Mouse (Mus musculus) embryonic facial prominence, embryonic 11.5 days (tissue): ENCODE results near the gene Gm14214. TPM values are rescaled to one million over a fixed set of nuclear protein-coding genes. Genes with fewer than 3 reads are reported as not detected.

Experiments used
- ATAC-seq: fragments of 200-750 bp; cut with Nextera tagmentation; replicated peaks from 2 replicates; pipeline ENCODE4 v1.8.0; 2017; ENCODE audit warnings: low read depth; ENCODE audit not compliant: insufficient number of reproducible peaks, low FRiP score, low TSS enrichment
- DNase-seq: peaks from one replicate; pipeline ENCODE4 v3.0.0-alpha.2; 2015; ENCODE audit warnings: low spot score
- H3K27ac ChIP-seq: fragments of 300-500 bp; sonication (generic); replicated peaks from 2 replicates; pipeline ENCODE4 v1.5.1; 2014; ENCODE audit warnings: mild to moderate bottlenecking, low read depth, low read length, control low read depth
- H3K27me3 ChIP-seq: fragments of 300-500 bp; sonication (generic); 2 replicates; pipeline ENCODE4 v1.6.1; 2014; ENCODE audit warnings: mild to moderate bottlenecking, low read length, moderate library complexity, mixed read lengths; ENCODE audit not compliant: control insufficient read depth, insufficient read depth
- H3K36me3 ChIP-seq: fragments of 300-500 bp; sonication (generic); replicated peaks from 2 replicates; pipeline ENCODE4 v1.6.1; 2014; ENCODE audit warnings: low read depth, mild to moderate bottlenecking, low read length, moderate library complexity, mixed read lengths; ENCODE audit not compliant: control insufficient read depth, insufficient read depth
- H3K4me1 ChIP-seq: fragments of 300-500 bp; sonication (generic); 2 replicates; pipeline ENCODE4 v1.6.1; 2014; ENCODE audit warnings: low read length, mixed read lengths; ENCODE audit not compliant: control insufficient read depth, insufficient read depth
- H3K4me2 ChIP-seq: fragments of 300-500 bp; sonication (generic); 2 replicates; pipeline ENCODE4 v1.6.1; 2014; ENCODE audit warnings: low read depth, mild to moderate bottlenecking, control low read depth, low read length, moderate library complexity
- H3K4me3 ChIP-seq: fragments of 300-500 bp; sonication (generic); 2 replicates; pipeline ENCODE4 v1.5.1; 2014; ENCODE audit warnings: low read depth, low read length, control low read depth
- H3K9ac ChIP-seq: fragments of 300-500 bp; sonication (generic); replicated peaks from 2 replicates; pipeline ENCODE4 v1.6.1; 2014; ENCODE audit warnings: mild to moderate bottlenecking, control low read depth, low read length
- H3K9me3 ChIP-seq: fragments of 300-500 bp; sonication (generic); replicated peaks from 2 replicates; pipeline ENCODE4 v1.6.1; 2016; ENCODE audit warnings: mild to moderate bottlenecking, low read length, inconsistent platforms, mixed read lengths; ENCODE audit not compliant: control insufficient read depth
- WGBS: fragments of 180-500 bp; shearing (Covaris S2); extraction: QIAGEN DNeasy Blood & Tissue Kit; methylation state at CpG from one replicate; pipeline ENCODE4 v1.1.7; 2014; 5-methylcytosine and 5-hydroxymethylcytosine counted together
- polyA plus RNA-seq: library from polyadenylated mRNA; unstranded; fragments of >200 nt; fragmentation: Nextera tagmentation; extraction: Ambion mirVana; gene quantifications from 2 replicates; pipeline ENCODE4 v1.2.1, GENCODE M21; 2014

Gene Gm14214
- not detected in 2 replicates for polyA plus RNA-seq

DNA sequence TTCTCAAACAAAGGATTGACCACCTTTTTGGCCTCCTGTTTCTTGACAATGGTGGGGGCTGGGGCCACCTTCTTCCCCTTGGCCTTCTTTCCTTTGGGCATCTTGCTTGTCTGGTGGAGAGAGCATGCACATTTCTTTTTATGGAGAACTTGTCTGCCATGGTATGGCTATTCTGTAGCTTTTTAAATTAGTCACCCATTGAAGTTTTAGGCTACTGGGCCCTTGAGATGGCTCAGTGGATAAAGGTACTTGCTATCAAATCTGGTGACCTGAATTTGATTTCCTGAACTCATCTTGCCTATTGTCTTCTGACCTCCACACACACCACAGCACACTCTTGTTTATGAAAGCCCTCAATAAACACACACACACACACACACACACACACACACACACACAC is at the start of gene Gm14214:
Gene Gm14214 (minus strand): TSS at position 101 of the 400 bp plus-strand sequence.
- DNase-seq (no peak), ATAC-seq (no peak)
- no peaks in the 10 kb centered on the region for H3K4me1 ChIP-seq
- no peak within 1 kb of the TSS for H3K9ac ChIP-seq
- H3K4me2 ChIP-seq, result no peak within 1 kb of the TSS
- no peak within 1 kb of the TSS for H3K4me3 ChIP-seq
- H3K36me3 ChIP-seq, result no peaks in the 10 kb centered on the region
- H3K27me3 ChIP-seq, result no peaks in the 10 kb centered on the region
- H3K27ac ChIP-seq, result no peak within 1 kb of the TSS
- no peaks in the 10 kb centered on the region for H3K9me3 ChIP-seq

DNA sequence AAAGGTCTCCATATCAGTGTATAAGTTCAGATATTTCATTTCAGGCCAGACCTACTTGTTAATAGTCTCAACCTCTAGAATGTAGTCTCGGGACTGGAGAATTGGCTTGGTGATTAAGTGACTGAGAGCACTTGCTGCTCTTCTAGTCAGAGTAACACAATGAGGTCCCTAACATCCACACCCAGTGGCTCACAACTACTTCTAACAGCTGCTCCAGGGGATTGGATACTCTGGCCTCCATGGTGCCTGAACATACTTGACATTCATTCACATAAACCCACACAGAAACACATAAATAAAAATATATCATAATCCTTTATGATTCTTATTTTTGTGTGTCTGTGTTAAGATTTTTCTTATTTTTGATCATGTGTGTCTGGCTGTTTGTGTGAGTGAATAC is 48.8 kb upstream of the Gm14214 start:
- no peak overlapping the region for H3K4me3 ChIP-seq
- no peaks in the 10 kb centered on the region for H3K4me1 ChIP-seq
- ATAC-seq (no peak), DNase-seq (no peak)
- H3K9ac ChIP-seq, result no peak overlapping the region
- H3K27ac ChIP-seq, result no peak overlapping the region
- H3K27me3 ChIP-seq, result no peaks in the 10 kb centered on the region
- H3K9me3 ChIP-seq, result no peaks in the 10 kb centered on the region
- 89% methylated on average over 1 of the region's 1 CpGs for WGBS
- H3K4me2 ChIP-seq, result no peak overlapping the region
- no peaks in the 10 kb centered on the region for H3K36me3 ChIP-seq

DNA sequence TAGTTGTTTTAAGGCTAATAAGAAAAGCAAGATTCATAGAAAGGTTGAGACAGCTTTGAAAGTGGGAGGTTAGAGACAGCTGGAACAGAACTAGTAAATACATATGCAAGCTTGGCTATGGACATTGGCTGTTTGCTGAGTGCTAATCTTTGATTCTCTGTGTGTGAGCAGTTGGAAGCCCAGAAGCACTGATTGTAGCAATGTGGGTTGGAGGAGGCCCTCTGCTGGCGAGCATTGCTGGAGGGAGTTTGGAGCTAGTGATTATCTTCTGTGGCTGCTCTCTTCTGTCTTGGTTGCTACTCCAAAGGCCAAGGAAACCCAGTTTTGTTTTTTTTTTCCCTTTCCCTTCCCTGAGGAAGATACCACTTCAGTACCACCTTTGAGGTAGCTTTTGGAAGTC is 48.0 kb upstream of the Gm14214 start:
- H3K4me3 ChIP-seq, result no peak overlapping the region
- 30% methylated on average over 1 of the region's 1 CpGs for WGBS
- no peak for ATAC-seq

GRCm38 (mm10) chr2:154817089-154817488 is 47.3 kb upstream of the Gm14214 start:
- no peak overlapping the region for H3K9ac ChIP-seq
- no peak for ATAC-seq
- DNase-seq, result no peak
- H3K27me3 ChIP-seq, result no peaks in the 10 kb centered on the region
- H3K4me2 ChIP-seq, result no peak overlapping the region
- H3K36me3 ChIP-seq, result no peaks in the 10 kb centered on the region
- H3K4me3 ChIP-seq, result no peak overlapping the region
- no peak overlapping the region for H3K27ac ChIP-seq
- WGBS, result 46% methylated on average over 3 of the region's 3 CpGs
- no peaks in the 10 kb centered on the region for H3K4me1 ChIP-seq
- H3K9me3 ChIP-seq, result no peaks in the 10 kb centered on the region

More for the DNA sequence above, 48.0 kb upstream of the Gm14214 start:
- H3K27me3 ChIP-seq, result no peaks in the 10 kb centered on the region
- no peaks in the 10 kb centered on the region for H3K9me3 ChIP-seq
- H3K4me2 ChIP-seq, result no peak overlapping the region
- H3K4me1 ChIP-seq, result no peaks in the 10 kb centered on the region
- H3K27ac ChIP-seq, result no peak overlapping the region
- H3K36me3 ChIP-seq, result no peaks in the 10 kb centered on the region
- H3K9ac ChIP-seq, result no peak overlapping the region
- DNase-seq, result no peak

DNA sequence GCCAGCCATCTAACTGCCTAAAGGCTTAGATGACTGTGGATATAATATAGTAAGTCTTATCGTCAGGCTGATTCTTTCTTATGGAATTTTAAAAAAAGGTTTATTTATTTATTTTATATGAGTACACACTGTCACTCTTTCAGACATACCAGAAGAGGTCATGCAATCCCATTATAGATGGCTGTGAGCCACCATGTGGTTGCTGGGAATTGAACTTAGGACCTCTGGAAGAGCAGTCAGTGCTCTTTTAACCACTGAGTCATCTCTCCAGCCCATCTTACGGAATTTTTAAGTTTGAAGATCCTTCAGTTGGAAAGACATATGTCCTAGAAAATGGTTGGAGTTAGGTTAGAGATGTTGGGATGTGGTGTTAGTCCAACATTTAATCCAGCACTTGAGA is 43.6 kb upstream of the Gm14214 start:
- ATAC-seq, result no peak
- H3K36me3 ChIP-seq, result no peaks in the 10 kb centered on the region
- no peak overlapping the region for H3K27ac ChIP-seq
- H3K27me3 ChIP-seq, result no peaks in the 10 kb centered on the region
- no peak overlapping the region for H3K4me3 ChIP-seq
- WGBS, result 88% methylated on average over 2 of the region's 2 CpGs
- no peak overlapping the region for H3K4me2 ChIP-seq
- no peak overlapping the region for H3K9ac ChIP-seq
- H3K4me1 ChIP-seq, result no peaks in the 10 kb centered on the region
- H3K9me3 ChIP-seq, result no peaks in the 10 kb centered on the region
- DNase-seq, result no peak

DNA sequence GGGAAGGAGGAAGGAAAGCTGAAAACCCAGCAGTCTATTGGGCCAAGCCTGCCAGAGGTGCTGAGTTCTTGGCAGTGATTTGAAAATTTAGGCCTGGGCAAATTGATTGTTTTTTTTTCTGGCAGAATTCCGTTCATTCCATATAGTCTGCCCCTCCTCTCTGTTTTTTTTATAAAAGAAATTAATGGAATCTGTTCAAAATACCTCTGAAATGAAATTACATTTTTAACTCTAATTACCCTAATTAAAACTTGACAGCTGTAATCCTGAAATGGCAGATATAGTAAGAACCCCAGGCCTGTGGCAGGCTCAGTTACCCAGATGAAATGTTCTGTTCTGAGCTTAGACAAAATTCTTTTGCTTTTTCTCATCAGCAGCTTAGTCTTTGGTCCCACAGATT is 41.0 kb upstream of the Gm14214 start:
- Histone ChIP-seq H3K4me1 (no peaks in the 10 kb centered on the region), H3K4me2 (no peak overlapping the region), H3K9ac (no peak overlapping the region), H3K9me3 (no peaks in the 10 kb centered on the region), H3K4me3 (no peak overlapping the region), H3K36me3 (no peaks in the 10 kb centered on the region), H3K27me3 (no peaks in the 10 kb centered on the region), H3K27ac (no peak overlapping the region)
- 53% methylated on average over 1 of the region's 1 CpGs for WGBS
- ATAC-seq (no peak), DNase-seq (no peak)

GRCm38 (mm10) chr2:154809107-154809762 is 39.4 kb upstream of the Gm14214 start:
- Histone ChIP-seq H3K9me3 (no peaks in the 10 kb centered on the region), H3K4me1 (no peaks in the 10 kb centered on the region), H3K36me3 (no peaks in the 10 kb centered on the region), H3K9ac (no peak overlapping the region), H3K4me2 (no peak overlapping the region), H3K27ac (no peak overlapping the region), H3K27me3 (no peaks in the 10 kb centered on the region), H3K4me3 (no peak overlapping the region)
- WGBS, result 84% methylated on average over 1 of the region's 1 CpGs
- ATAC-seq, result no peak
- DNase-seq, result no peak

- 44% methylated on average over 1 of the region's 1 CpGs for WGBS
- no peaks in the 10 kb centered on the region for H3K27me3 ChIP-seq
- H3K9me3 ChIP-seq, result no peaks in the 10 kb centered on the region
- DNase-seq (no peak), ATAC-seq (no peak)
- no peak overlapping the region for H3K4me2 ChIP-seq
- no peaks in the 10 kb centered on the region for H3K36me3 ChIP-seq
- H3K9ac ChIP-seq, result no peak overlapping the region
- H3K4me3 ChIP-seq, result no peak overlapping the region
- no peak overlapping the region for H3K27ac ChIP-seq
- H3K4me1 ChIP-seq, result no peaks in the 10 kb centered on the region
Observed at GRCm38 (mm10) chr2:154807689-154808088, 37.9 kb upstream of the Gm14214 start.
